Mouse (Mus musculus) heart, embryonic 11.5 days (tissue): ENCODE results near the gene Hagh. TPM values are rescaled to one million over a fixed set of nuclear protein-coding genes. Genes with fewer than 3 reads are reported as not detected.

Source experiments
- ATAC-seq: fragments of 200-750 bp; cut with Nextera tagmentation; replicated peaks from 2 replicates; pipeline ENCODE4 v1.8.0; 2017; ENCODE audit warnings: moderate library complexity; ENCODE audit not compliant: insufficient number of reproducible peaks, low FRiP score, low TSS enrichment
- H3K27ac ChIP-seq: fragments of 300-500 bp; sonication (generic); 2 replicates; pipeline ENCODE4 v1.5.1; 2014; ENCODE audit warnings: mild to moderate bottlenecking, low read depth, low read length
- H3K27me3 ChIP-seq: fragments of 300-500 bp; sonication (generic); 2 replicates; pipeline ENCODE4 v1.6.1; 2014; ENCODE audit warnings: mild to moderate bottlenecking, low read length, mixed read lengths; ENCODE audit not compliant: control insufficient read depth, insufficient read depth
- H3K36me3 ChIP-seq: fragments of 300-500 bp; sonication (generic); 2 replicates; pipeline ENCODE4 v1.6.1; 2014; ENCODE audit warnings: mild to moderate bottlenecking, low read length, moderate library complexity, mixed read lengths; ENCODE audit not compliant: control insufficient read depth, insufficient read depth
- H3K4me1 ChIP-seq: fragments of 300-500 bp; sonication (generic); 2 replicates; pipeline ENCODE4 v1.6.1; 2014; ENCODE audit warnings: low read length; ENCODE audit not compliant: control insufficient read depth, insufficient read depth
- H3K4me2 ChIP-seq: fragments of 300-500 bp; sonication (generic); 2 replicates; pipeline ENCODE4 v1.6.1; 2014; ENCODE audit warnings: mild to moderate bottlenecking, moderate library complexity
- H3K4me3 ChIP-seq: fragments of 300-500 bp; sonication (generic); 2 replicates; pipeline ENCODE4 v1.5.1; 2014; ENCODE audit warnings: low read depth, low read length
- H3K9ac ChIP-seq: fragments of 300-500 bp; sonication (generic); 2 replicates; pipeline ENCODE4 v1.6.1; 2014; ENCODE audit warnings: mild to moderate bottlenecking, low read depth, low read length, moderate library complexity
- H3K9me3 ChIP-seq: fragments of 300-500 bp; sonication (generic); replicated peaks from 2 replicates; pipeline ENCODE4 v1.6.1; 2016; ENCODE audit warnings: low read length; ENCODE audit not compliant: control insufficient read depth
- WGBS: fragments of 180-500 bp; shearing (Covaris S2); extraction: QIAGEN DNeasy Blood & Tissue Kit; methylation state at CpG from one replicate; pipeline ENCODE4 v1.1.7; 2014; ENCODE audit not compliant: insufficient replicate concordance; 5-methylcytosine and 5-hydroxymethylcytosine counted together
- polyA plus RNA-seq: library from polyadenylated mRNA; unstranded; fragments of >200 nt; fragmentation: Nextera tagmentation; extraction: Ambion mirVana; gene quantifications from 2 replicates; pipeline ENCODE4 v1.2.1, GENCODE M21; 2014

Hagh gene
- 42.6 and 48.8 TPM in 2 replicates for polyA plus RNA-seq

DNA sequence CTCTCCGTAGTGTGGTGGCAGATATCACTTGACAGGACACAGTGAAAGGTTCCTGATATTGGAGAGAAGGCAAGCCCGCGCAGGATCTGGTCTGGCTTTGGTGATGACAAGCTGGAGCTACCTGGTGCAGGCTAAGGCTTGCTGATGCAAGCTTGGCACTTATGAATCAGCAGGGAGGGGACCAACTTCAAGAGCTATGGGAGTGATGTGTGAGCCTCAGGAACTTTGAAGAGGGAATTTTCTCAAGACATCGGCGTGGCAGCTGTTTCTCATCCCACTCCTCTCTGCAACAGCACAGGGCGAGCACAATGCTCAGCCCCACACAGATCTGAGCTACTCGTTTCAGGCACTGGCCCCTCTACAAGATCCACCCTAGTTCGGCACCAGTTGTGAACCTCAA is at the start of gene Hagh:
Hagh (plus strand) TSS at position 302 of the 400 bp plus-strand sequence.
- H3K27me3 ChIP-seq = peaks cover 5% of the 10 kb centered on the region; the same call in 1 of the 2 replicates
- H3K9me3 ChIP-seq = no peaks in the 10 kb centered on the region
- no peaks in the 10 kb centered on the region for H3K4me1 ChIP-seq
- no peak within 1 kb of the TSS for H3K4me3 ChIP-seq
- H3K4me2 ChIP-seq = no peak within 1 kb of the TSS
- ATAC-seq = no peak
- no peak within 1 kb of the TSS for H3K27ac ChIP-seq
- 55% methylated on average over 8 of the region's 8 CpGs for WGBS
- H3K9ac ChIP-seq = no peak within 1 kb of the TSS
- H3K36me3 ChIP-seq = no peaks in the 10 kb centered on the region

- Histone ChIP-seq H3K27ac (no peak overlapping the region), H3K4me1 (no peaks in the 10 kb centered on the region), H3K27me3 (no peaks in the 10 kb centered on the region), H3K9me3 (no peaks in the 10 kb centered on the region), H3K4me3 (no peak overlapping the region), H3K36me3 (no peaks in the 10 kb centered on the region), H3K4me2 (no peak overlapping the region), H3K9ac (no peak overlapping the region)
- no peak for ATAC-seq
- WGBS = 60% methylated on average over 8 of the region's 8 CpGs
These were observed 47.8 kb upstream of the Hagh start for GRCm38 (mm10) chr17:24792190-24792589.

DNA sequence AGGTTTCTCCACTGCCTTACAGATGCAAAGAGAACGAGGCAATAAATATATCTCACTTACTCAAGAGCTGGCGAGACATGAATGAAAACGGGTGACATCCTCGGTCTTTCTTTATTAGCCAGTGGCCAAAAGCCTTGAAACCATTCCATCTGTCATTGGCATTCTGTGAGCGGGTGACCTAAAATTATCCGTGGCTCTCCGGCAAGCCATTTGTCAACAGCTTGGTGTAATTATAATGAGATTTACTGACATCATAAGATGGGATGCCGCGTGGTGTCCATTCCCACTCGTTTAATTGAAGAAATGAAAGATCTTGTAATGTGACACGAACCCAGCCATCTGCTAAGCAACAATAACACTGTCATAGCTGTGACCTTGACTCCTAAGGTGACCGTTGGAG is 45.2 kb upstream of the Hagh start:
- 75% methylated on average over 12 of the region's 12 CpGs for WGBS
- no peak overlapping the region for H3K4me3 ChIP-seq
- no peak overlapping the region for H3K27ac ChIP-seq
- H3K9me3 ChIP-seq = no peaks in the 10 kb centered on the region
- H3K4me2 ChIP-seq = no peak overlapping the region
- ATAC-seq = no peak
- no peaks in the 10 kb centered on the region for H3K27me3 ChIP-seq
- no peak overlapping the region for H3K9ac ChIP-seq
- H3K4me1 ChIP-seq = no peaks in the 10 kb centered on the region
- H3K36me3 ChIP-seq = no peaks in the 10 kb centered on the region

GRCm38 (mm10) chr17:24796969-24797368 is 43.0 kb upstream of the Hagh start:
- Histone ChIP-seq H3K36me3 (no peaks in the 10 kb centered on the region), H3K4me1 (no peaks in the 10 kb centered on the region), H3K4me3 (no peak overlapping the region), H3K9ac (no peak overlapping the region), H3K4me2 (no peak overlapping the region), H3K27me3 (no peaks in the 10 kb centered on the region), H3K27ac (no peak overlapping the region), H3K9me3 (no peaks in the 10 kb centered on the region)
- ATAC-seq = no peak
- WGBS = 66% methylated on average over 3 of the region's 3 CpGs

DNA sequence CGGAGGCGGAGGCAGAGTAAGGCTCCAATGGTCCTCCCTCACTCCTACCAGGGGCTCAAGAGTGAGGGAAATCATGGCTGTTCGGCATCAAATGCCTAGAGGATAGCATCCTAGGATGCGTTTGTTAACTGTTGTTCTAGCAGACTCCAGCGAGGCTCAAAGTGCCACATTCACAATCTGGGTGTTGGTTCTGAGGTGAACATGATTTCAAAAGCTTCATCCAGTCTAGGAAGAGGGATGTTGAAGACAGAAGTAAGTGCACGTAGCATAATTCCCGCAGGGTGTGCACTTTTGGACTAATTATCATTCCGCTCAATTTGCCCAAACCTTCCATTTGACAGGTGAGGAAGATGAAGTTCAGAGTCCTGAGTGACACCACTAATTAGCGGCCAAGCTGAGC is 41.7 kb upstream of the Hagh start:
- no peak overlapping the region for H3K4me3 ChIP-seq
- no peaks in the 10 kb centered on the region for H3K36me3 ChIP-seq
- H3K4me1 ChIP-seq = no peaks in the 10 kb centered on the region
- no peaks in the 10 kb centered on the region for H3K27me3 ChIP-seq
- 52% methylated on average over 9 of the region's 9 CpGs for WGBS
- no peaks in the 10 kb centered on the region for H3K9me3 ChIP-seq
- H3K27ac ChIP-seq = no peak overlapping the region
- H3K4me2 ChIP-seq = no peak overlapping the region
- H3K9ac ChIP-seq = no peak overlapping the region
- no peak for ATAC-seq

DNA sequence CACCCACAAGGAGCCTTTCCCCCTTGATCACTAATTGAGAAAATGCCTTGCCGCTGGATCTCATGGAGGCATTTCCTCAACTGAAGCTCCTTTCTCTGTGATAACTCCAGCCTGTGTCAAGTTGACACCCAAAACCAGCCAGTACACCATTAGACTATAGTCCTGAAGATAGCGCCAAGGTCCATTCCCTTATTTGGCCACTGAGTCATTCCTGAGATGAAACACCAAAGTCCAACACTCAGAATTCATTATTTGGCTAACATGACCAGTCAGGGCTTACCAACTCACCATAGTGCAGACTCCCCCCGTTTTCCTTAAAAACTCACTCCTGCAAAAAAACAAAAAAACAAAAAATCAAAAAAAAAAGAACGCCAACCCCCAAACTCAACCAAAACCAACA is 40.5 kb upstream of the Hagh start:
- Histone ChIP-seq H3K9me3 (no peaks in the 10 kb centered on the region), H3K4me1 (no peaks in the 10 kb centered on the region), H3K36me3 (no peaks in the 10 kb centered on the region), H3K27ac (no peak overlapping the region), H3K4me2 (no peak overlapping the region), H3K9ac (no peak overlapping the region), H3K4me3 (no peak overlapping the region), H3K27me3 (peaks cover 4% of the 10 kb centered on the region; the same call in 1 of the 2 replicates)
- ATAC-seq = no peak
- 83% methylated on average over 4 of the region's 4 CpGs for WGBS

DNA sequence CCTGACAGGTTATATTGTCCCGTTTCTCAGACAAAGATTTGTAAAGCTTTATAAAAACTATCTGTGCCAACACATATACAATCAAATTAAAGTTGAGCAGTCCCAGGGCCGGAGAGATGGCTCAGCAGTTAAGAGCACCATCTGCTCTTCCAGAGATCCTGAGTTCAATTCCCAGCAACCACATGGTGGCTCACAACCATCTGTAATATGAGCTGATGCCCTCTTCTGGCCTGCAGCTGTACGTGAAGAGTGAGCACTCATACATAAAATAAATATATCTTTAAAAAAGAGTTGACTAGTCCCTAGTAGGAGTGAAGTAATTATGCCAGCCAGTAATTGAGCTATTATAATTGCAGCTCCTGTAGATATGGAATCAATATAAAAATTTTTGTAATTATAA is 39.4 kb upstream of the Hagh start:
- Histone ChIP-seq H3K4me1 (no peaks in the 10 kb centered on the region), H3K27me3 (peaks cover 11% of the 10 kb centered on the region), H3K9me3 (no peaks in the 10 kb centered on the region), H3K36me3 (no peaks in the 10 kb centered on the region), H3K4me3 (no peak overlapping the region), H3K4me2 (no peak overlapping the region), H3K9ac (no peak overlapping the region), H3K27ac (no peak overlapping the region)
- no peak for ATAC-seq
- 57% methylated on average over 3 of the region's 3 CpGs for WGBS

GRCm38 (mm10) chr17:24803952-24804951 is 35.7 kb upstream of the Hagh start, which contains the start of gene Meiob:
Gene Meiob (plus strand): TSS chr17:24804289.
- H3K27ac ChIP-seq = no peak within 1 kb of the TSS
- peak within 1 kb of the TSS; percentile 94 for H3K4me2 ChIP-seq
- H3K36me3 ChIP-seq = no peaks in the 10 kb centered on the region
- peak within 1 kb of the TSS; percentile 80 for H3K4me3 ChIP-seq
- peak; percentile 77 for ATAC-seq
- no peaks in the 10 kb centered on the region for H3K4me1 ChIP-seq
- H3K9ac ChIP-seq = peak within 1 kb of the TSS; percentile 73
- H3K9me3 ChIP-seq = no peaks in the 10 kb centered on the region
- H3K27me3 ChIP-seq = peaks cover 21% of the 10 kb centered on the region
- under 1% methylated on average over 68 of the region's 71 CpGs for WGBS
